In genomic region chr2:172370411-172371223, GRCm38 (mm10) we compare ENCODE assay signal across 8 mouse cellular contexts. TPM values are rescaled to one million over a fixed set of nuclear protein-coding genes. Genes with fewer than 3 reads are reported as not detected.
DNase-seq lines count a peak whose midpoint lies in the region; ATAC-seq and TF ChIP-seq lines count a peak whose summit lies in the region.

TSS of gene Aurka (minus strand) at chr2:172370535.
TSS of gene Cstf1 (plus strand) at chr2:172370681.

- ATAC-seq in G1E (ENCODE audit: extremely low read depth, insufficient number of reproducible peaks, low FRiP score, poor library complexity, severe bottlenecking), result peak; percentile 89
- ATAC-seq in forebrain, embryonic 16.5 days, result peak; percentile 99
- ATAC-seq in lung, embryonic 14.5 days (ENCODE audit: insufficient read depth), result peak; percentile 99

- H3K9me3 ChIP-seq in G1E (replicated peaks), result no peaks in the 10 kb centered on the region
- no peaks in the 10 kb centered on the region for H3K9me3 ChIP-seq in forebrain, embryonic 16.5 days (ENCODE audit: control insufficient read depth, low read length)
- H3K9me3 ChIP-seq in lung, embryonic 14.5 days (ENCODE audit: low read depth, low read length), result no peaks in the 10 kb centered on the region

- peak within 1 kb of the TSS; percentile 95 for H3K9ac ChIP-seq in forebrain, embryonic 16.5 days (replicated peaks; ENCODE audit: low read depth, low read length)
- peak within 1 kb of the TSS; percentile 92 for H3K9ac ChIP-seq in lung, embryonic 14.5 days

- peak within 1 kb of the TSS; percentile 89 for H3K27ac ChIP-seq in forebrain, embryonic 16.5 days (ENCODE audit: low read length)
- peak within 1 kb of the TSS; percentile 99 for H3K27ac ChIP-seq in layer of hippocampus, adult 2 months
- peak within 1 kb of the TSS; percentile 86 for H3K27ac ChIP-seq in lung, embryonic 14.5 days (ENCODE audit: low read depth)
- H3K27ac ChIP-seq in olfactory bulb, adult 2 months (ENCODE audit: insufficient read depth, low read depth, low read length), result peak within 1 kb of the TSS; percentile 97
- H3K27ac ChIP-seq in thymus, adult 2 months (ENCODE audit: control insufficient read depth, insufficient read depth, low read length), result peak within 1 kb of the TSS; percentile 41

- no peak for TF ChIP-seq CTCF in G1E (IDR thresholded peaks at IDR 0.05; ENCODE audit: low read depth, low read length)
- TF ChIP-seq CTCF in layer of hippocampus, adult 2 months (conservative IDR thresholded peaks at IDR 0.05), result no peak
- TF ChIP-seq CTCF in lung, embryonic 14.5 days (IDR thresholded peaks at IDR 0.05; ENCODE audit: low read depth), result no peak
- no peak for TF ChIP-seq CTCF in olfactory bulb, adult 2 months (IDR thresholded peaks at IDR 0.05; ENCODE audit: insufficient read depth, low read depth, low read length)
- TF ChIP-seq CTCF in thymus, adult 2 months (IDR thresholded peaks at IDR 0.05; ENCODE audit: borderline replicate concordance, control insufficient read depth, extremely low read depth, insufficient read depth, low read length, poor library complexity), result peak; percentile 12; the same call in 1 of the 2 replicates

- H3K4me3 ChIP-seq in G1E (ENCODE audit: low read depth, low read length), result peak within 1 kb of the TSS; percentile 86
- peak within 1 kb of the TSS; percentile 99 for H3K4me3 ChIP-seq in forebrain, embryonic 16.5 days (replicated peaks; ENCODE audit: low read length)
- H3K4me3 ChIP-seq in layer of hippocampus, adult 2 months, result peak within 1 kb of the TSS; percentile 95
- peak within 1 kb of the TSS; percentile 95 for H3K4me3 ChIP-seq in lung, embryonic 14.5 days (ENCODE audit: low read depth, low read length)
- H3K4me3 ChIP-seq in olfactory bulb, adult 2 months (ENCODE audit: insufficient read depth, low read depth, low read length), result peak within 1 kb of the TSS; percentile 90
- H3K4me3 ChIP-seq in thymus, adult 2 months (ENCODE audit: control insufficient read depth, insufficient read depth, low read length), result peak within 1 kb of the TSS; percentile 77

- WGBS in forebrain, embryonic 16.5 days, result under 1% methylated on average over 66 of the region's 66 CpGs
- under 1% methylated on average over 66 of the region's 66 CpGs for whole genome bisulfite sequencing in lung, embryonic 14.5 days
- WGBS in olfactory bulb, adult 2 months, result under 1% methylated on average over 66 of the region's 66 CpGs
- WGBS in thymus, adult 2 months, result under 1% methylated on average over 66 of the region's 66 CpGs

- DNase-seq in G1E (ENCODE audit: low spot score), result peak; percentile 99
- peak; percentile 96 to 97 for DNase-seq in cerebellum, adult 18-20 months
- peak; percentile 93 to 97 for DNase-seq in heart, postnatal 36 days
- DNase-seq in layer of hippocampus, adult 2 months (ENCODE audit: low spot score in 2 of 2), result peak; percentile 90 to 94
- peak; percentile 98 for DNase-seq in lung, embryonic 14.5 days
- peak; percentile 94 for DNase-seq in thymus, adult 2 months

- intact Hi-C loops in heart, postnatal 36 days (cut with DNase I), result loop anchor here (1.0 to 2.0 kb wide), 2 partner anchors 22 to 49 kb away; no protein-coding TSS in a partner anchor

- peaks cover 64% of the 10 kb centered on the region for H3K36me3 ChIP-seq in G1E (replicated peaks)
- peaks cover 10% of the 10 kb centered on the region for H3K36me3 ChIP-seq in forebrain, embryonic 16.5 days (ENCODE audit: control insufficient read depth, insufficient read depth)
- H3K36me3 ChIP-seq in lung, embryonic 14.5 days (ENCODE audit: insufficient read depth), result peaks cover 57% of the 10 kb centered on the region
- peaks cover 34% of the 10 kb centered on the region for H3K36me3 ChIP-seq in thymus, adult 2 months (ENCODE audit: control insufficient read depth, insufficient read depth, low read length)

- peak; percentile 55 for TF ChIP-seq POLR2A in olfactory bulb, adult 2 months (IDR thresholded peaks at IDR 0.05; ENCODE audit: insufficient read depth, low read depth, low read length)
- TF ChIP-seq POLR2A in thymus, adult 2 months (IDR thresholded peaks at IDR 0.05; ENCODE audit: control insufficient read depth, extremely low read depth, insufficient read depth, low read length, poor library complexity), result peak; percentile 46

- no peaks in the 10 kb centered on the region for H3K27me3 ChIP-seq in G1E (ENCODE audit: insufficient read depth, low read length)
- H3K27me3 ChIP-seq in forebrain, embryonic 16.5 days (replicated peaks; ENCODE audit: control insufficient read depth, insufficient read depth, low read length), result no peaks in the 10 kb centered on the region
- H3K27me3 ChIP-seq in lung, embryonic 14.5 days (ENCODE audit: insufficient read depth, low read length), result no peaks in the 10 kb centered on the region
- no peaks in the 10 kb centered on the region for H3K27me3 ChIP-seq in thymus, adult 2 months (ENCODE audit: control insufficient read depth, insufficient read depth, low read length)

- H3K4me2 ChIP-seq in forebrain, embryonic 16.5 days (ENCODE audit: low read length), result peak within 1 kb of the TSS; percentile 93
- peak within 1 kb of the TSS; percentile 82 for H3K4me2 ChIP-seq in lung, embryonic 14.5 days

- peaks cover 56% of the 10 kb centered on the region for H3K4me1 ChIP-seq in G1E (ENCODE audit: insufficient read depth, low read depth, low read length)
- peaks cover 27% of the 10 kb centered on the region for H3K4me1 ChIP-seq in forebrain, embryonic 16.5 days (replicated peaks; ENCODE audit: control insufficient read depth, insufficient read depth, low read length)
- H3K4me1 ChIP-seq in lung, embryonic 14.5 days (ENCODE audit: insufficient read depth), result peaks cover 15% of the 10 kb centered on the region; the same call in 1 of the 2 replicates
- H3K4me1 ChIP-seq in olfactory bulb, adult 2 months (ENCODE audit: control insufficient read depth, insufficient read depth, low read length), result peaks cover 4% of the 10 kb centered on the region
- peaks cover 9% of the 10 kb centered on the region for H3K4me1 ChIP-seq in thymus, adult 2 months (replicated peaks; ENCODE audit: control insufficient read depth, insufficient read depth, low read length)

RNA-seq across cellular contexts. Expression of gene Aurka, which starts in this region (rescaled TPM):
- 112 and 159 TPM in 2 replicates for total RNA-seq in G1E (2014; fragmentation: Nextera tagmentation)
- total RNA-seq in G1E (2017), result 63.1 and 71.0 TPM in 2 replicates
- polyA plus RNA-seq in G1E (2012), result 9.7 and 22.0 TPM in 2 replicates
- polyA plus RNA-seq in forebrain, embryonic 16.5 days (2015; fragmentation: Nextera tagmentation; extraction: Ambion mirVana), result 38.3 and 45.3 TPM in 2 replicates
- 1 to 10 TPM in 1 of 2 experiments, under 1 TPM in 1; 0.95 to 1.1 TPM for total RNA-seq in heart, postnatal 36 days (2021)
- 1 to 10 TPM in 1 of 2 experiments, under 1 TPM in 1; 0.86 to 1.9 TPM for total RNA-seq in layer of hippocampus, adult 2 months (2021)
- polyA plus RNA-seq in lung, embryonic 14.5 days (2014; fragmentation: Nextera tagmentation; extraction: Ambion mirVana), result 161 and 165 TPM in 2 replicates
- polyA plus RNA-seq in olfactory bulb, adult 2 months (2012; ENCODE audit: insufficient read depth, insufficient read length, low replicate concordance, missing spikeins), result not detected in 2 replicates
- polyA plus RNA-seq in thymus, adult 2 months (2012; rRNA removed), result 47.7 and 52.1 TPM in 2 replicates

RNA-seq across cellular contexts. Expression of gene Cstf1, which starts in this region (rescaled TPM):
- total RNA-seq in G1E (2014; fragmentation: Nextera tagmentation) (74.9 and 88.9 TPM in 2 replicates), G1E (2017) (34.2 and 42.7 TPM in 2 replicates)
- 11.3 and 19.1 TPM in 2 replicates for polyA plus RNA-seq in G1E (2012)
- 27.5 and 29.9 TPM in 2 replicates for polyA plus RNA-seq in forebrain, embryonic 16.5 days (2015; fragmentation: Nextera tagmentation; extraction: Ambion mirVana)
- total RNA-seq in heart, postnatal 36 days (2021), result 10 to 100 TPM; 18.2 to 19.6 TPM
- total RNA-seq in layer of hippocampus, adult 2 months (2021), result 10 to 100 TPM; 27.7 to 28.5 TPM
- polyA plus RNA-seq in lung, embryonic 14.5 days (2014; fragmentation: Nextera tagmentation; extraction: Ambion mirVana), result 50.2 and 53.9 TPM in 2 replicates
- not detected in 2 replicates for polyA plus RNA-seq in olfactory bulb, adult 2 months (2012; ENCODE audit: insufficient read depth, insufficient read length, low replicate concordance, missing spikeins)
- polyA plus RNA-seq in thymus, adult 2 months (2012; rRNA removed), result 79.1 and 97.7 TPM in 2 replicates

Comparison
In these comparisons a context has a peak if more than half of its experiments do, and no peak if none do; other contexts are left out.
1. Peak in every context shown above with its lines: DNase-seq, ATAC-seq, H3K4me3 ChIP-seq and H3K27ac ChIP-seq.
2. RNA of gene Aurka (total RNA-seq): 63.1 to 159 TPM in G1E; 0.86 to 1.9 TPM in layer of hippocampus, adult 2 months and 0.95 to 1.1 TPM in heart, postnatal 36 days; every median in the first group is over 10 times any median in the second.
3. RNA of gene Aurka (polyA plus RNA-seq): 161 to 165 TPM in lung, embryonic 14.5 days, 47.7 to 52.1 TPM in thymus, adult 2 months, 38.3 to 45.3 TPM in forebrain, embryonic 16.5 days and 9.7 to 22.0 TPM in G1E; not detected in olfactory bulb, adult 2 months; every median in the first group is over 10 times any median in the second.
4. H3K27ac ChIP-seq: peak in every context shown above with its lines; median percentile 99 in layer of hippocampus, adult 2 months; 97 in olfactory bulb, adult 2 months; 89 in forebrain, embryonic 16.5 days; 86 in lung, embryonic 14.5 days; 41 in thymus, adult 2 months.